Mouse (Mus musculus): ENCODE measurements around the gene Phf12.
"Not testable (repeated sequence)": the region's sequence is repeated elsewhere in the genome, so short reads cannot be mapped to it uniquely, and the experiment has no call there.

The Phf12 gene

GRCm38 (mm10) chr11:78031947-78032808 lies 49.6 kb downstream of the Phf12 start, which contains the start of gene Dhrs13:
Dhrs13 (plus strand) TSS chr11:78032280.
- peak; percentile 85 to 87 for DNase-seq (ENCODE audit: low spot score in 2 of 2)

GRCm38 (mm10) chr11:78032809-78033195 lies 50.2 kb downstream of the Phf12 start:
- DNase-seq (ENCODE audit: low spot score in 2 of 2): no peak

GRCm38 (mm10) chr11:78033931-78034617 lies 51.5 kb downstream of the Phf12 start:
- no peak for DNase-seq (ENCODE audit: low spot score in 2 of 2)

GRCm38 (mm10) chr11:78036791-78037190 lies 54.2 kb downstream of the Phf12 start:
- DNase-seq (ENCODE audit: low spot score in 2 of 2): no peak

GRCm38 (mm10) chr11:78037831-78038752 lies 55.5 kb downstream of the Phf12 start, which contains the start of gene Flot2:
Flot2 (plus strand) TSS chr11:78037931.
- DNase-seq (ENCODE audit: low spot score in 2 of 2): peak in 1 of 2 experiments; percentile 39

- no peak for DNase-seq (ENCODE audit: low spot score in 2 of 2)
These were observed 58.3 kb downstream of the Phf12 start for GRCm38 (mm10) chr11:78040878-78041277.

GRCm38 (mm10) chr11:78042290-78042870 lies 59.8 kb downstream of the Phf12 start:
- DNase-seq (ENCODE audit: low spot score in 2 of 2): not testable (repeated sequence)

GRCm38 (mm10) chr11:78044758-78045251 lies 62.3 kb downstream of the Phf12 start:
- DNase-seq (ENCODE audit: low spot score in 2 of 2): no peak

GRCm38 (mm10) chr11:78048637-78049036 lies 66.1 kb downstream of the Phf12 start:
- DNase-seq (ENCODE audit: low spot score in 2 of 2): not testable (repeated sequence)

GRCm38 (mm10) chr11:78053078-78053477 lies 70.5 kb downstream of the Phf12 start:
- no peak for DNase-seq (ENCODE audit: low spot score in 2 of 2)

GRCm38 (mm10) chr11:78056946-78057345 lies 74.4 kb downstream of the Phf12 start:
- no peak for DNase-seq (ENCODE audit: low spot score in 2 of 2)

GRCm38 (mm10) chr11:78059833-78060757 lies 77.5 kb downstream of the Phf12 start:
- peak; percentile 57 to 72 for DNase-seq (ENCODE audit: low spot score in 2 of 2)

GRCm38 (mm10) chr11:78062563-78062962 lies 80.0 kb downstream of the Phf12 start:
- DNase-seq (ENCODE audit: low spot score in 2 of 2): no peak

- peak; percentile 47 to 51 for DNase-seq (ENCODE audit: low spot score in 2 of 2)
These were observed 83.4 kb downstream of the Phf12 start for GRCm38 (mm10) chr11:78065906-78066305.

GRCm38 (mm10) chr11:78066641-78067040 lies 84.1 kb downstream of the Phf12 start:
- no peak for DNase-seq (ENCODE audit: low spot score in 2 of 2)

GRCm38 (mm10) chr11:78067566-78067965 lies 85.0 kb downstream of the Phf12 start:
- no peak for DNase-seq (ENCODE audit: low spot score in 2 of 2)

GRCm38 (mm10) chr11:78069130-78069529 lies 86.6 kb downstream of the Phf12 start:
- no peak for DNase-seq (ENCODE audit: low spot score in 2 of 2)

GRCm38 (mm10) chr11:78069646-78070045 lies 87.1 kb downstream of the Phf12 start:
- DNase-seq (ENCODE audit: low spot score in 2 of 2): peak; percentile 63 to 68

GRCm38 (mm10) chr11:78071938-78072337 lies 89.4 kb downstream of the Phf12 start:
- DNase-seq (ENCODE audit: low spot score in 2 of 2): no peak

Measured in spleen, postnatal 14 days (tissue).